Mouse (Mus musculus): ENCODE results near the gene Bglap. TPM values are rescaled to one million over a fixed set of nuclear protein-coding genes. Genes with fewer than 3 reads are reported as not detected.

Gene Bglap
- polyA plus RNA-seq, 2 experiments = 0.94 to 3.1 TPM

- no peak for TF ChIP-seq POLR2A (IDR thresholded peaks at IDR 0.05; ENCODE audit: borderline replicate concordance, extremely low read depth, insufficient read depth, insufficient read length)
- 4% methylated on average over 35 of the region's 35 CpGs for WGBS
- Histone ChIP-seq H3K36me3 (ENCODE audit: control insufficient read depth, insufficient read depth, low read length) (peaks cover 15% of the 10 kb centered on the region), H3K4me2 (replicated peaks; ENCODE audit: low read depth, low read length, severe bottlenecking) (peak within 1 kb of the TSS; percentile 75), H3K4me3 (replicated peaks; ENCODE audit: low read length) (peak within 1 kb of the TSS; percentile 69), H3K27ac (replicated peaks; ENCODE audit: low read depth, low read length) (no peak within 1 kb of the TSS), H3K9me3 (ENCODE audit: control insufficient read depth, low read length) (no peaks in the 10 kb centered on the region), H3K27me3 (ENCODE audit: control insufficient read depth, insufficient read depth, low read length) (no peaks in the 10 kb centered on the region), H3K9ac (ENCODE audit: low read depth, low read length, severe bottlenecking) (peak within 1 kb of the TSS; percentile 60), H3K4me1 (ENCODE audit: control insufficient read depth, insufficient read depth, low read length) (peaks cover 10% of the 10 kb centered on the region)
- peak; percentile 99 for DNase-seq (ENCODE audit: low spot score)
- peak; percentile 99 for ATAC-seq (ENCODE audit: low FRiP score, low read depth)
Observed at GRCm38 (mm10) chr3:88424605-88425329, 40.5 kb upstream of the Bglap start, which contains the start of gene Slc25a44. Slc25a44 (minus strand) TSS chr3:88425139.

GRCm38 (mm10) chr3:88422020-88422720 lies 37.9 kb upstream of the Bglap start:
- no peak for TF ChIP-seq POLR2A (IDR thresholded peaks at IDR 0.05; ENCODE audit: borderline replicate concordance, extremely low read depth, insufficient read depth, insufficient read length)
- no peak overlapping the region for H3K27ac ChIP-seq (replicated peaks; ENCODE audit: low read depth, low read length)
- no peaks in the 10 kb centered on the region for H3K27me3 ChIP-seq (ENCODE audit: control insufficient read depth, insufficient read depth, low read length)
- no peak overlapping the region for H3K4me3 ChIP-seq (replicated peaks; ENCODE audit: low read length)
- H3K4me2 ChIP-seq (replicated peaks; ENCODE audit: low read depth, low read length, severe bottlenecking) = no peak overlapping the region
- no peak for DNase-seq (ENCODE audit: low spot score)
- no peaks in the 10 kb centered on the region for H3K9me3 ChIP-seq (ENCODE audit: control insufficient read depth, low read length)
- 49% methylated on average over 9 of the region's 9 CpGs for WGBS
- ATAC-seq (ENCODE audit: low FRiP score, low read depth) = no peak
- no peak overlapping the region for H3K9ac ChIP-seq (ENCODE audit: low read depth, low read length, severe bottlenecking)
- H3K4me1 ChIP-seq (ENCODE audit: control insufficient read depth, insufficient read depth, low read length) = peaks cover 10% of the 10 kb centered on the region
- peaks cover 34% of the 10 kb centered on the region for H3K36me3 ChIP-seq (ENCODE audit: control insufficient read depth, insufficient read depth, low read length)

GRCm38 (mm10) chr3:88420771-88421170 lies 36.5 kb upstream of the Bglap start:
- H3K4me2 ChIP-seq (replicated peaks; ENCODE audit: low read depth, low read length, severe bottlenecking) = no peak overlapping the region
- H3K4me1 ChIP-seq (ENCODE audit: control insufficient read depth, insufficient read depth, low read length) = peaks cover 10% of the 10 kb centered on the region
- no peak for TF ChIP-seq POLR2A (IDR thresholded peaks at IDR 0.05; ENCODE audit: borderline replicate concordance, extremely low read depth, insufficient read depth, insufficient read length)
- no peaks in the 10 kb centered on the region for H3K9me3 ChIP-seq (ENCODE audit: control insufficient read depth, low read length)
- no peaks in the 10 kb centered on the region for H3K27me3 ChIP-seq (ENCODE audit: control insufficient read depth, insufficient read depth, low read length)
- ATAC-seq (ENCODE audit: low FRiP score, low read depth) = no peak
- WGBS = 98% methylated on average over 19 of the region's 19 CpGs
- H3K4me3 ChIP-seq (replicated peaks; ENCODE audit: low read length) = no peak overlapping the region
- no peak for DNase-seq (ENCODE audit: low spot score)
- H3K36me3 ChIP-seq (ENCODE audit: control insufficient read depth, insufficient read depth, low read length) = peaks cover 41% of the 10 kb centered on the region
- no peak overlapping the region for H3K27ac ChIP-seq (replicated peaks; ENCODE audit: low read depth, low read length)
- no peak overlapping the region for H3K9ac ChIP-seq (ENCODE audit: low read depth, low read length, severe bottlenecking)

GRCm38 (mm10) chr3:88418016-88418415 lies 33.8 kb upstream of the Bglap start:
- Histone ChIP-seq H3K9ac (ENCODE audit: low read depth, low read length, severe bottlenecking) (no peak overlapping the region), H3K4me2 (replicated peaks; ENCODE audit: low read depth, low read length, severe bottlenecking) (no peak overlapping the region), H3K36me3 (ENCODE audit: control insufficient read depth, insufficient read depth, low read length) (peaks cover 64% of the 10 kb centered on the region), H3K4me3 (replicated peaks; ENCODE audit: low read length) (no peak overlapping the region), H3K27ac (replicated peaks; ENCODE audit: low read depth, low read length) (no peak overlapping the region), H3K4me1 (ENCODE audit: control insufficient read depth, insufficient read depth, low read length) (no peaks in the 10 kb centered on the region), H3K27me3 (ENCODE audit: control insufficient read depth, insufficient read depth, low read length) (no peaks in the 10 kb centered on the region), H3K9me3 (ENCODE audit: control insufficient read depth, low read length) (no peaks in the 10 kb centered on the region)
- DNase-seq (ENCODE audit: low spot score) (no peak), ATAC-seq (ENCODE audit: low FRiP score, low read depth) (no peak)
- 77% methylated on average over 6 of the region's 6 CpGs for WGBS
- TF ChIP-seq POLR2A (IDR thresholded peaks at IDR 0.05; ENCODE audit: borderline replicate concordance, extremely low read depth, insufficient read depth, insufficient read length) = no peak

- H3K9ac ChIP-seq (ENCODE audit: low read depth, low read length, severe bottlenecking) = no peak overlapping the region
- ATAC-seq (ENCODE audit: low FRiP score, low read depth) = no peak
- DNase-seq (ENCODE audit: low spot score) = no peak
- H3K4me2 ChIP-seq (replicated peaks; ENCODE audit: low read depth, low read length, severe bottlenecking) = no peak overlapping the region
- H3K36me3 ChIP-seq (ENCODE audit: control insufficient read depth, insufficient read depth, low read length) = peaks cover 76% of the 10 kb centered on the region
- H3K9me3 ChIP-seq (ENCODE audit: control insufficient read depth, low read length) = no peaks in the 10 kb centered on the region
- no peaks in the 10 kb centered on the region for H3K27me3 ChIP-seq (ENCODE audit: control insufficient read depth, insufficient read depth, low read length)
- no peaks in the 10 kb centered on the region for H3K4me1 ChIP-seq (ENCODE audit: control insufficient read depth, insufficient read depth, low read length)
- no peak overlapping the region for H3K4me3 ChIP-seq (replicated peaks; ENCODE audit: low read length)
- H3K27ac ChIP-seq (replicated peaks; ENCODE audit: low read depth, low read length) = no peak overlapping the region
- no peak for TF ChIP-seq POLR2A (IDR thresholded peaks at IDR 0.05; ENCODE audit: borderline replicate concordance, extremely low read depth, insufficient read depth, insufficient read length)
- WGBS = 90% methylated on average over 4 of the region's 4 CpGs
Observed at GRCm38 (mm10) chr3:88415668-88416067, 31.4 kb upstream of the Bglap start.
